Mouse (Mus musculus): ENCODE measurements around the gene Alpl. TPM values are rescaled to one million over a fixed set of nuclear protein-coding genes. Genes with fewer than 3 reads are reported as not detected.

The Alpl gene
- polyA plus RNA-seq (2012; fragmentation: generic; extraction: Trizol) = 0.07 TPM

- Histone ChIP-seq H3K79me2 (ENCODE audit: control insufficient read depth, insufficient read depth) (no peaks in the 10 kb centered on the region), H3K4me3 (no peak within 1 kb of the TSS), H3ac (ENCODE audit: control insufficient read depth, insufficient read length) (no peak within 1 kb of the TSS), H3K36me3 (ENCODE audit: control insufficient read depth, insufficient read depth) (no peaks in the 10 kb centered on the region), H3K4me2 (ENCODE audit: low read depth) (no peak within 1 kb of the TSS), H3K27me3 (ENCODE audit: control insufficient read depth, insufficient read depth, insufficient read length) (peaks cover 20% of the 10 kb centered on the region)
- TF ChIP-seq E2F4 (IDR thresholded peaks at IDR 0.05; ENCODE audit: insufficient read depth) (no peak), USF1 (IDR thresholded peaks at IDR 0.05; ENCODE audit: low read depth) (no peak), POLR2A (IDR thresholded peaks at IDR 0.05; ENCODE audit: insufficient read length, low read depth) (no peak), POLR2AphosphoS2 (IDR thresholded peaks at IDR 0.05; ENCODE audit: insufficient read length, low read depth) (no peak), MYOD1 (IDR thresholded peaks at IDR 0.05; ENCODE audit: control insufficient read depth in 1 of 3, insufficient read length in 2 of 3, low read depth in 2 of 3) (peak in 1 of 3 experiments; percentile 57), MYOG (IDR thresholded peaks at IDR 0.05; ENCODE audit: control insufficient read depth in 1 of 3, insufficient read depth in 1 of 3, insufficient read length in 2 of 3, low read depth in 2 of 3) (peak in 1 of 3 experiments; percentile 55), TCF3 (IDR thresholded peaks at IDR 0.05; ENCODE audit: insufficient read length, low read depth) (no peak), SRF (IDR thresholded peaks at IDR 0.05; ENCODE audit: control insufficient read depth, insufficient read length, low read depth) (no peak), MAX (IDR thresholded peaks at IDR 0.05; ENCODE audit: low read depth) (no peak), CEBPB (IDR thresholded peaks at IDR 0.05; ENCODE audit: insufficient read depth, poor library complexity, severe bottlenecking) (no peak), REST (IDR thresholded peaks at IDR 0.05; ENCODE audit: insufficient read depth, insufficient read length) (no peak), TCF12 (IDR thresholded peaks at IDR 0.05; ENCODE audit: insufficient read depth, poor library complexity, severe bottlenecking) (no peak)
Observed at GRCm38 (mm10) chr4:137795611-137796557, at the start of gene Alpl. TSS of gene Alpl (minus strand) at chr4:137796384.

- Histone ChIP-seq H3K36me3 (ENCODE audit: control insufficient read depth, insufficient read depth) (no peaks in the 10 kb centered on the region), H3K4me2 (ENCODE audit: low read depth) (no peak overlapping the region), H3K79me2 (ENCODE audit: control insufficient read depth, insufficient read depth) (no peaks in the 10 kb centered on the region), H3ac (ENCODE audit: control insufficient read depth, insufficient read length) (no peak overlapping the region), H3K27me3 (ENCODE audit: control insufficient read depth, insufficient read depth, insufficient read length) (no peaks in the 10 kb centered on the region), H3K4me3 (no peak overlapping the region)
- TF ChIP-seq MAX (IDR thresholded peaks at IDR 0.05; ENCODE audit: low read depth) = no peak
- TF ChIP-seq POLR2A (IDR thresholded peaks at IDR 0.05; ENCODE audit: insufficient read length, low read depth) = no peak
Observed at GRCm38 (mm10) chr4:137844656-137845055, 48.5 kb upstream of the Alpl start.

- no peak for TF ChIP-seq MYOG (IDR thresholded peaks at IDR 0.05; ENCODE audit: control insufficient read depth in 1 of 3, insufficient read depth in 1 of 3, insufficient read length in 2 of 3, low read depth in 2 of 3)
- TF ChIP-seq TCF3 (IDR thresholded peaks at IDR 0.05; ENCODE audit: insufficient read length, low read depth) = no peak
- no peak for TF ChIP-seq MAX (IDR thresholded peaks at IDR 0.05; ENCODE audit: low read depth)
- TF ChIP-seq MYOD1 (IDR thresholded peaks at IDR 0.05; ENCODE audit: control insufficient read depth in 1 of 3, insufficient read length in 2 of 3, low read depth in 2 of 3) = peak in 1 of 3 experiments; percentile 15
- TF ChIP-seq REST (IDR thresholded peaks at IDR 0.05; ENCODE audit: insufficient read depth, insufficient read length) = peak; percentile 73
- TF ChIP-seq SRF (IDR thresholded peaks at IDR 0.05; ENCODE audit: control insufficient read depth, insufficient read length, low read depth) = no peak
- TF ChIP-seq USF1 (IDR thresholded peaks at IDR 0.05; ENCODE audit: low read depth) = no peak
- Histone ChIP-seq H3K36me3 (ENCODE audit: control insufficient read depth, insufficient read depth) (no peaks in the 10 kb centered on the region), H3K4me3 (no peak overlapping the region), H3K79me2 (ENCODE audit: control insufficient read depth, insufficient read depth) (no peaks in the 10 kb centered on the region), H3ac (ENCODE audit: control insufficient read depth, insufficient read length) (no peak overlapping the region), H3K4me2 (ENCODE audit: low read depth) (peak overlapping the region; percentile 8), H3K27me3 (ENCODE audit: control insufficient read depth, insufficient read depth, insufficient read length) (no peaks in the 10 kb centered on the region)
Observed at GRCm38 (mm10) chr4:137839452-137839851, 43.3 kb upstream of the Alpl start.

- no peaks in the 10 kb centered on the region for H3K27me3 ChIP-seq (ENCODE audit: control insufficient read depth, insufficient read depth, insufficient read length)
- TF ChIP-seq POLR2AphosphoS2 (IDR thresholded peaks at IDR 0.05; ENCODE audit: insufficient read length, low read depth) (no peak), MYOD1 (IDR thresholded peaks at IDR 0.05; ENCODE audit: control insufficient read depth in 1 of 3, insufficient read length in 2 of 3, low read depth in 2 of 3) (no peak), REST (IDR thresholded peaks at IDR 0.05; ENCODE audit: insufficient read depth, insufficient read length) (no peak), POLR2A (IDR thresholded peaks at IDR 0.05; ENCODE audit: insufficient read length, low read depth) (no peak), MAX (IDR thresholded peaks at IDR 0.05; ENCODE audit: low read depth) (no peak), E2F4 (IDR thresholded peaks at IDR 0.05; ENCODE audit: insufficient read depth) (no peak), TCF12 (IDR thresholded peaks at IDR 0.05; ENCODE audit: insufficient read depth, poor library complexity, severe bottlenecking) (no peak), TCF3 (IDR thresholded peaks at IDR 0.05; ENCODE audit: insufficient read length, low read depth) (no peak), CEBPB (IDR thresholded peaks at IDR 0.05; ENCODE audit: insufficient read depth, poor library complexity, severe bottlenecking) (no peak), MYOG (IDR thresholded peaks at IDR 0.05; ENCODE audit: control insufficient read depth in 1 of 3, insufficient read depth in 1 of 3, insufficient read length in 2 of 3, low read depth in 2 of 3) (no peak), SRF (IDR thresholded peaks at IDR 0.05; ENCODE audit: control insufficient read depth, insufficient read length, low read depth) (no peak), USF1 (IDR thresholded peaks at IDR 0.05; ENCODE audit: low read depth) (no peak)
- no peak overlapping the region for H3K4me3 ChIP-seq
- H3K36me3 ChIP-seq (ENCODE audit: control insufficient read depth, insufficient read depth) = no peaks in the 10 kb centered on the region
- no peak overlapping the region for H3K4me2 ChIP-seq (ENCODE audit: low read depth)
- no peak overlapping the region for H3ac ChIP-seq (ENCODE audit: control insufficient read depth, insufficient read length)
- no peaks in the 10 kb centered on the region for H3K79me2 ChIP-seq (ENCODE audit: control insufficient read depth, insufficient read depth)
Observed at GRCm38 (mm10) chr4:137838791-137839190, 42.6 kb upstream of the Alpl start.

Measured in myocyte (in vitro differentiated cells).